Mouse (Mus musculus): ENCODE results near the gene Pbx1.

Gene Pbx1

DNA sequence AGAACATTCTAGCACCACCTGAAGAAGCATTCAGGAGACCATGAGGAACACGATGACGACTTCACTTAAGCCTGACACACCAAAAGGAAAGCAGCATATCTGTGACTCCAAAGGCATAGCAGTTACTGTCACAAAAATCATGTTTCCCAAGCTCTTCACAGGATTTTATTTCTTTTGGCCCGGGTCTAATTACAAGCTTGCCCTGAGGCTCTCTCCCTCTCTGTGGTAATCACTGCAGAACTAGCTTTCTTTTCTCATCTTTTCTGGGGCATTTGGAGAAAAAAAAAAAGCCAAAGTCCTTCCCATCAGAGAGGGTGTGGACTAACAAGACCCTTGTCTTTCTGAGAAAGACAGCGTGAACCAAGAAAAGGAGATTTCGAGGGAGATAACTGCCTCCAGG lies 87.8 kb downstream of the Pbx1 start:
- no peak for DNase-seq (ENCODE audit: inconsistent ontology term)

DNA sequence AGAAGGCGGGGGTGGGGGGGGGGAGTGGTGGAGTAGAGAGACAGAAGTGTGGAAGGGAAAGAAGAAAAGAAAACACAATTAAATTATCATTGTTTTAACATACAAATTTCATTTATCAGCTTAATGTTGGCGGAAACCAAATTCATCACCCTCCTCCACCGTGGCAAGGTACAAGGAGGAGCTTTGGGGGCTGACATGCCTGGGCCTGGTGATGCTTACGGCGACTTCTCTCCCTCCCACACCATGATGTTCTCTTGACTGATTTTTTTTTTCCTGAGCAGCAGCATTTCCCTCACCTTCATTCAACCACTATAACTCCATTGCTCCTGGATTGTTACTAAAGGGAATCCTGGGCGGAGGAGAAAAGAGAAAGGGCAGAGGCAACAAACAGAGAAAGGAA lies 89.8 kb downstream of the Pbx1 start:
- no peak for DNase-seq (ENCODE audit: inconsistent ontology term)

DNA sequence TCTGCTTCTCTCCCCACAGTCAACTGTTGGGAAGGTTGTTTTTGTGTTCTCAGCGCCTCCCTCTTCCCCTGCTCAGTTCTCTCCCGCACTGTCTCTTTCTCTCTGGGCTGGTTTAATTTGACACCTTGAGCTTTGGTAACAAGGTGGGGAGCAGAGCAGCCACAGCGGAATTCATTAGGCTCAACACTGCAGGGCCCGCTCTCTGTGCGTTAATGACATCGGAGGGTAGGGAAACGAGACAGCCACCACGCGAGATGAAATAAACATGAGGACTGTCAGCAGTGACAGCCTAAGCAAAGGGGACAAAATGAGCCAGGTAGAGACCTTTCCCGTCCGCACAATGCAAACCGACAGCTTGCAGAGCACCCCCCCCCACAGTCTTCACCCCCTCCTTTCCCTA lies 90.2 kb downstream of the Pbx1 start:
- no peak for DNase-seq (ENCODE audit: inconsistent ontology term)

DNA sequence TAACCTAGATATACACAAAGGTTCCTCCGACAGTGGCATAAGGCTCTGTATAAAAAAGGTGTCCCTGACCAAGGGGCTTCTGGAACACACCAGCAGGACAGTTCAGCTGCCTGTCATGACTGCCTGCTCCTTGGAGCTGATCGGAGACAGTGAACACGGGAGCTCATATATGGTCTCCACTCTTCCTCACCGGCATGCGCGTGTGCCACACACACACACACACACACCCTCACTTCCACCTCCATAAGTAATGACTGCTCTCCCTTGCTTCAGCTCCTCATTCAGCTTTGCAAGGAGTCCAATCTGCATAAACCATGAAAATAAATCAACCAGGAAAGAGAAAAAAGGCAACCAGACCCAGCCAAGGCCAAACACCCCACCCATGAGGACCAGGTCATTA lies 90.7 kb downstream of the Pbx1 start:
- DNase-seq (ENCODE audit: inconsistent ontology term): no peak

DNA sequence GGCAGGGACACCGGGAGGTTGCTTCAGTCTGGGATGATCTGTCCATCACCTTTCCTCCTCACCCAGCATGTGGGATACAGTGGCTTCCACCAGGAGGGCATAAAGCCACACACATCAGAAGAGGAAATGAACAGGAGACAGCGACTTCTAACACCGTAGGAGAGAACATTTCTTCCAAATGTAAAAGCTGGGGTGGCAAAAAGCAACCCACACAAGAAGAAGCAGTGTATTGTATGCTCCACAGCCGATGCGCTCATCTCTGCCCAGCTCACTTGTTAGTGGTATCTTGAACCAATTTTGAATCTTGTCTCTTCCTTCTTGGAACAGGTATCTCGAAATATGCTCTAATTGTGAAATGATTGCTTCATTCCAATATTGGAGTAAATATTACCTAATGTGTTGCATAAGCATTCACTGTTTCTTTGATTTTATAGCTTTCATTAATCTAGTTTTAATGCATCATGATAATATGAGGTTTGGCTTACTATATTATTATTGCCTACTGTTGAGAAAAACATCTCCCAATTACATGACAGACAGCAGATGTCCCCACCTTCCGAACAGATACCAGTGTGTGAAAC lies 95.7 kb downstream of the Pbx1 start:
- no peak for DNase-seq (ENCODE audit: inconsistent ontology term)

DNA sequence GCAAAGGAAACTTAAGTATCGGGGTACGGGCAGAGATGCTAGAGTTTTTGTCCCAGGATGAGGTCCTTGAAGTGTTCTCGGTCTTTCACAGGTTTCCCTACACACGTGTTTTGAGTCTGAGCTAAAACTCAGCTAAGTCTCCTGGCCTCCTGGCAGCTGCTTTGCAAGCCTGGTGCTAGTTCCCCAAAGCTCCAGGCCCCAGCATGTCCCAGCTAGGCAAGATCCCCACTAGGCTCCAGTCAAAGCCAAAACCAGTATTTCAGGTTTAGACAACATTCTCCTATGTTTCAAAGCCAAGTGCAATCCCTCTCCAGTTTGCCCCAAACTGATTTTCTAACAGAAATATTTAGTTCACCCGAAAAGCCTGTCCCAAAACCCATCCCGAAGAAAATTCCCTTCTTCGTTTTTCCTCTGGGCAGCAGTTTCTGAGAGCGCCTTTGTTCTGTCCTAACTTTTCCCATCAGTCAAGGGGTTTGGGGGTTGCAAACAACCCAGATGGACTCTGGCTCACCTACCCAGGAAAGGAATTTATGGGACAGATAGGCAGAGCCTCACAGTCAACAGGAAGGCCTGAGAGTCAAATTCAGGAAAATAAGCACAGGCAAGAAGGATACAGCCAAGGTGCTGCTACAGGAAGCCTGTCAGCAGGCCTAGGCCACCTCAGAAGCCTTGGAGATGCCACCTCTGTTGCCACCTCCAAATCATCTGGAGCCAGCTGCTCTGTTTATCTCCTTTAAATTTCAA lies 97.1 kb downstream of the Pbx1 start:
- DNase-seq (ENCODE audit: inconsistent ontology term): no peak

DNA sequence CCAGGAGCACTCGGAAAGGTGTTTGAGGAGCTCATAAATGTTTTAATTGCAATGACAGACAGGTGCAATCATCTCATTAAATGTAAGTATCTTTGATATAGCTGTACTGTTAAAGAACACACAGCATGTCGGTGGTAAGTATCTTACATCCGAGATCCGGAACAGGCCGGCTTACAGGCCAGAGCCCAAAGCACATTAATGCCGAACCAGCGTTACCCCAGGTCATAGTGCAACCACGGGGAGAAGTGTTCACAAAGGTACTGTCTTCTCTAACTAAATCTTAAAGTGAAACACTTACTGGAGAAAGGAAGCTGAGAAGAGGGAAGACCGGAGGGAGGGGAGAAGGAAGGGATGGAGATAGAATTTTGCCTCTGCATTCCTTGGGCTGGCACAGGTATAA lies 100.0 kb downstream of the Pbx1 start:
- DNase-seq (ENCODE audit: inconsistent ontology term): no peak

DNA sequence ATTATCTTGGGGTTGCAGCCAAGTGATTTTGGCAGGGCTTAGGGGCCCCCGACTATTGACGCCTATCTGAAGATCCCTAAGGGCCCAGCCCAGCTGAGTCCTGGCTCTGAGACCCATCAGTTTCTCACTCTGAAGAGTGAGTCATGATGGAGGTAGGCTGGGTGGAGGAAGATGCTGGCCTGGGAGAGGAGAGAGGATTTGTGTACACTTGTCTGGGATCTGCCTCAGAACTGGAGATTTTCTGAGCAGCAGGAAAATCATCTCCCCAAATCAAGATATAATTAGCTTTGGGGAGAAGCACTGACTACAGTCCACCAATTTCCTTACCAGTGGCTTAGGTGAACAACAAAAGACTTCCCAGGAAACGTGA lies 103.8 kb downstream of the Pbx1 start:
- DNase-seq (ENCODE audit: inconsistent ontology term): no peak

DNA sequence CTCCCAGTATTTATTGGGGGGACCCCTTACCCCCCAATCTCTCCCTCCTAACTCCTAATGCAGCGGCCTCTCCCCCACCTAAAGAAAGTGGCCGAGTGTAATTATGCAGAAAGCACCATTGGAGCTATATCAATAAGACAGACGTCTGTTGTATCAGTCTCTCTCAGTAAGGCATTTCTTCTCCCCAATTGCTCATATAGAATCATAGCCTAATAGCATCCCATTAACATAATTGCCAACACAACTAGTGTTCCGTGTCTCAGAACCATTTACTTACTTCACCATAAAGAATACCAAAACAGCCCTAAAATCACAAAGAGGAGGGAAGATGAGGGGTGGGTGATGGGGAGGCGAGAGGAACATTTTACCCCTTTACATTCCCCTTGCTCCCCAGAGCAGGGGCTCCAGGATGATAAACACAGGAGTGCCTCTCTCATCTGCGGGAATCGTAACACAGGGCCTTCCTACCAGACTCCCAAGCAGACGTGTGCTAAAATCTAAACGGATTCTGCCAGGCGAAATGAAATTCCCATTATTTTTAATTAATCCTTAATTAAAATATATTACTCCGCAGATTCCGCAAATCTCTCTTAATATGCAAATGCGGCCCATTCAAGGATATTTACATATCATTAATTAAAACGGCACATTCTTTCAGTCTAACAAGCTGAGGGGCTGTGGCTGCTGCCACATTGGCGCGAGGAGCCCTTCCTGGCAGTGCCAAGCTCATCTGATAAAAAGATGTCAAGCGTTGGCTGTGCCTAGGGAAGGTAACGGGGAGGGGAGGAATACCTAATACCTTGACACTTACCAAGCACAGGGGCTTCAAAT lies 104.5 kb downstream of the Pbx1 start:
- DNase-seq (ENCODE audit: inconsistent ontology term): peak; percentile 29

DNA sequence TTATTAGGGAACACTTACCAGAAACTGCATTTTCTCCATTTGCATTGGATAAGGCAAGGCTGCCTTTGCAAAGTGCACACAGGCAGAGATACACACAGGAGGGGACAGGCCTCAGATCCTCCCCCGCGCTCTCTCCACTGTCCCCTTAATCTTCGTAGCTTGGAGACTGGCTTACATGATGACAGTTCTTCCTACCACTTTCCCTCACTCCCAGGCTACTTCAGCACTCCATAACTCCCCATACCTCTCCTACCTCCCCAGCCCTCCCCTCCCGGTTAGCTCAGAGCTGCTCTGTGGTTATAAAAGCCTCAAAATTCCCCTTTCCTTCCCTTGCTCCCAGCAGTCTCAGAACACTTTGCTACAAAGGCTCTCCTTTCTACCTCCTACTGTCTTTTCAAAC lies 106.3 kb downstream of the Pbx1 start:
- DNase-seq (ENCODE audit: inconsistent ontology term): no peak

DNA sequence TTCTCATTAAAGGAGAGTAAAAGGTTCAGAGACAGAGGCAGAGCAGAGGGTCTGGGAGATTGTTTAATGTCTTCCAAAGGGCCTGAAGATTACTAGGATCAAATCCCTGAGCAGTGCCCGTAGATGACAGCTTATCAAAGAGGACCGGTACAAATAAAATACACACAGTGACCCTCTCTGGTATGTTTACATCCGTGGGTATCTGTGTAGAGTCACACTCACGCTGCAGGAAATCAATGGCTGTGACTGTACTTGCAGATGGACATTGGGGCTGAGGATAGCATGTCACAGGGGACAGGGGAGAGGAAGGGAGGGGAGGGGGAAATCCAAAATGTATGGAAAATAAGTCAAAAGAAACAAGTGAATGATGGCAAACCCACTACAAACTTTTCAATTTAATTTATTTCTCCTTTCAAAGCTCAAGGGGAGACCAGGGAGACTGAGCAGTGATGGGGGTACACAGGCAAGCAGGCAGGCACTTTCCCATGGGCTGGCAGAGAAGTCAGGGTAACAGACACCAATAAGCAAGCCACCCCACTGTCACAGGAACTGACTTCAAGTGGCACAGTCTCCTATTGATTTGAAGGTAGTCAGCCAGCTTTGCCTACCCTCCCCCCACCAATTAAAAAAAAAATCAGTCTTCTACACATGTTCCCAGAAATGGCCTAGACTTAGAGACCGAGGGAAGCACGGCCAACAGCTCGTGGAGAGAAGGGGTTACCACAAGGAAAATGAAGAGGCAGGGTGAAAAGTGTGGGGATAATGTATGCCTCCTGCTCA lies 107.6 kb downstream of the Pbx1 start:
- DNase-seq (ENCODE audit: inconsistent ontology term): no peak

DNA sequence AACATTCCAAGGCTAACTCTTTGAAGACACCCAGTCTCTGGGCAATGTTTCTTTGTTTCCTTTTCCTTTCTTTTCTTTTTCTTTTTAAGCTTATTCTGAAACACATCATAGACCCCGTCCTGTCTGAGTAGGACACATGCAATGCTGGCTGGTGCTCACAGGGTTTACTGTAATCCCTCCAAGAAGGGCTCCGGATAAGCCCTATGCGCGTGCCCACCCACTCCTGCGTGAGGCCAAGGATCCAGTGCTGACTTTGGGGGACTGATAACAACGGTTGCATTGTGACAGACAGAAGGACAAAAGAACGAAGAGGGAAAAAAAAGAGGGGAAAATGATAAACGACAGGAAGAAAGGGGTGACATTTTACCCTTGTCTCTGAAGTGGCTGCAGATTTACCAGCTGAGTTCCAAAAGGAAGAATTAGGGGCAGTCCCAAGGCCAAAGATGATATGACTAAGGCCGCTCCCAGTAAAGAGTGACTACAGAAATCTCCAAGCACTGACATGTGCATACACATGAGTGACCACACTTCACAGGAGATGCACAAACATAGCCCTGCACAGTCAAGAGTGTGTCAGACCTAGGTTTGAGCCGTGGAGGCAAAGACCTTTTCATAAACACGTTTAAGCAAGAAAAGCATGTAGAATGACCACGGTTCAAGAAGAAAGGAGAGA lies 108.5 kb downstream of the Pbx1 start:
- no peak for DNase-seq (ENCODE audit: inconsistent ontology term)

DNA sequence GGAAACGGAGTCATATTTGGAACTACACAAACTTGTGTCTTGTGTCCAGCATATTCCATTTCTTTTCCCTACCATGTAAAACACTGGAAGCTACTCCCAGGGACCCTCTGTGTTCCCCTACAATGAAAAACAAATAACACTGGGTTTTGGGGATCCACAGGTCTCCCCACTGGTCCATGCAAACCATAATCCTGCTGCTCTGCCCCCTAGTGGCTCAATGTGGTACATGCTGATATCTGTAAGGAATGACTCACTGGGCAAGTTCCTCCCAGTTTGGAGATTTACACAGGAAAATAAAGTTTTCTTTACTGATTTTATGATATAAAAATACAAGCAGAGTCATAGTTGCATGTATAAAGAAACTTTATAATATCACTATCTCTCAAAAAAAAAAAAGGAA lies 109.2 kb downstream of the Pbx1 start:
- no peak for DNase-seq (ENCODE audit: inconsistent ontology term)

DNA sequence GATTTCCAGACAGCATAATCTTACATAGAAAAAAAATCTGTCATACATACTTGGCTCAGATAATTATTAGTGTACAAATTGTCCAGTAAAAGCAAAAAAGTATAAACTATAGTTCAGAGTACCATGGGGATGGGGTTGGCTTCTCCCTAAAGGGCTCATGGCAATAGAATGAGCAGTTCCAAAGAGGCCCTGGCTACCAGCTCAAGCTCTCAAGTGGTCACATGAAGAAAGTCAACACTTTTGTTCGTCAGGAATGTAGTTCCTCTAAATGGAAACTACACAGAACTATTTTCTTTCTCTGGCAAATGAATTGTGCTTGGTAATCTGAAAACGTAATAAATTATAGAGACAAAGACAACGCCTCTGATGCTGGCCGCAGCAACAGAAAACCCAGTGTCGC lies 112.4 kb downstream of the Pbx1 start:
- DNase-seq (ENCODE audit: inconsistent ontology term): no peak

DNA sequence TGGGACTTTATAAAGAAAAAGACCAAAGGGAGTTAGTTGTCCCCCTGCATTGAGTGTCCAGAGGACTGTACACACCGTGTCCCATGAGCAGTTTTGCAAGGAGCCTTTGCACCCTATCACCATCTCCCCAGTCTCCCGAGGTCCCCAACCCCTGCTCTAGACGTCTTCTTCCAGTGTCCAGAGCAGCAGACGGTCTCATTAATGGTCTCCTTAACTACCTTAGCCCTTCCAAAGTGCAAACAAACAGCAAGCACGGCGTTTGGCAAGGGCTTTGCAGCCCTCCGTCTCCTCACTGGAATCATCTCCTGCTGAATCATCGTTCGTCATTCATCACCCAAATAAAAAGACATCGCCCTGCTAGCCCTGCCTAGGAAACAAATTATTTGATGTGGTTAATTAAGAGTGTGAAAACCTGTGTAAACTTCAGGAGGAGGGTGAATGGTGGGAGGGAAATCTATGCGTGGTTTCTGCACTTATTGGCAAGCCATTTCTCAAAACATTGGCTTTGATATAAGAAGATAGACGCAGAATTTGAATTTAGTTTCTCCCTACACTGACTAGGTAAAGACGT lies 113.1 kb downstream of the Pbx1 start:
- peak; percentile 62 for DNase-seq (ENCODE audit: inconsistent ontology term)

DNA sequence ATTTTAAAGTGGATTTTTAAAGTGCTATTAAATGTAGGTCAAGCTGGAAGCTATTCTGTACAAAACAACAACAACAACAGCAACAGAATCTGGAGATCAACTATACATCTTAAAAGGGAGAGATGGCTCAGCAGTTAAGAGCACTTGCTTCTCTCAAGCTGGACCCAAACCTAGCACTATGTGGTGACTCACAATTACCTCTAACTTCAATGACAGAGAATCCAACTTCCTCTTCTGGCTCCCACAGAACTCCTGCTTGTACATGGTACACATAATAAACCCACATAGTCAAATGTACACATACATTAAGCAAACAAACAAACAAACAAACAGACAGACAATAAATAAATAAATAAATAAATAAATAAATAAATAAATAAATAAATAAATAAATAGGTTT lies 118.3 kb downstream of the Pbx1 start:
- no peak for DNase-seq (ENCODE audit: inconsistent ontology term)

DNA sequence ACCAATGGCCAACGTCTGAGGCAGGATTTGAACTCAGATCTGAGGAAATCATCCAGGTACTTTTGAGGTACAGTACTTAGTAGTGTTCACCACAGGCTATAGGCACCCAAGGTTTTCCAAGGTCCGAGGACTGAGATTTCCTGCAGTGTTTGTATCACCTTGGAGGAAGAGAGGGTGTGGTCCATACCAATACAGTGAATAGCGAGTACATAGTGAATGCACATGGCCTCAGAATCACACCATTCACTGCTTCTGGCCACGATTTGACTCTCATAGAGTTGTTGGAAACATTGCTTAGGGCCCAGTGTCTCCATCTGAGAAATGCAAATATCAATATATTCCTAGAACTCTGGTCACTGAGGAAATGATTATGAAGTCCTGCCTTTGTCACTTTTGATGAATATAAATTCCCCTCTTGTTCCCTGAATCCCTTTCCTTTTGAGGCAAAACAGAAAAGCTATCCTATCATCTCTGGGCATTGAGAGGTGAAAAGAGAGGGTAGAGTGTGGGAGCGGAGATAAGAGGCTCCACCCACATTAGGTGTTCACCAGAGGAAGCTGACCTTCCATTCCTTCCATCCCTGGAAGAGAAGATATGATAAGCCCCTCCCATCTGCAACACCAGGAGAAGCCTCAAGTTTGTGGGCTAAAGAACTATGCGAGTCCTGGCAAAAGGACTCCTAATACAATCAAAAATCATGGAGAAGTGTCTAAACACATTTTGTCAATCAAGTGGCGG lies 119.2 kb downstream of the Pbx1 start:
- no peak for DNase-seq (ENCODE audit: inconsistent ontology term)

DNA sequence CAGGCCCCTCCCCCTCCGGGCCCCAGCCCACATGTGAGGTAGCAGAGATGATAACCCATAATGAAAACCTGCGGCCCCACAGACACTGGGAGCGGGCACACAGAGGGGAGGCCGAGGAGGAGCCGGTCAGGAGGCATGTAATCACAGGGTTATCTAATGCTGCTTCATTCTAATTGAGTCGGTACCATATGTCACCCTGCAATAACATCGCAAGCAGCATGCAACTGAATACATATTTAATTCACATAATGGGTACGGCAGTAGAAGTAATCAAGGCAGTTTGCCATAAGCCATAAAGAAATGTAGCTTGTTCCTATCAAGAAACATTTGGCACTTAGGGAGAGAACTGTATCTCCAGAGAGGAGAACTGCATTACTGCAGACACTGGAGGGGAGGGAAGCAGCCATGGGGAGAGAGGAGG lies 123.0 kb downstream of the Pbx1 start:
- no peak for DNase-seq (ENCODE audit: inconsistent ontology term)

DNA sequence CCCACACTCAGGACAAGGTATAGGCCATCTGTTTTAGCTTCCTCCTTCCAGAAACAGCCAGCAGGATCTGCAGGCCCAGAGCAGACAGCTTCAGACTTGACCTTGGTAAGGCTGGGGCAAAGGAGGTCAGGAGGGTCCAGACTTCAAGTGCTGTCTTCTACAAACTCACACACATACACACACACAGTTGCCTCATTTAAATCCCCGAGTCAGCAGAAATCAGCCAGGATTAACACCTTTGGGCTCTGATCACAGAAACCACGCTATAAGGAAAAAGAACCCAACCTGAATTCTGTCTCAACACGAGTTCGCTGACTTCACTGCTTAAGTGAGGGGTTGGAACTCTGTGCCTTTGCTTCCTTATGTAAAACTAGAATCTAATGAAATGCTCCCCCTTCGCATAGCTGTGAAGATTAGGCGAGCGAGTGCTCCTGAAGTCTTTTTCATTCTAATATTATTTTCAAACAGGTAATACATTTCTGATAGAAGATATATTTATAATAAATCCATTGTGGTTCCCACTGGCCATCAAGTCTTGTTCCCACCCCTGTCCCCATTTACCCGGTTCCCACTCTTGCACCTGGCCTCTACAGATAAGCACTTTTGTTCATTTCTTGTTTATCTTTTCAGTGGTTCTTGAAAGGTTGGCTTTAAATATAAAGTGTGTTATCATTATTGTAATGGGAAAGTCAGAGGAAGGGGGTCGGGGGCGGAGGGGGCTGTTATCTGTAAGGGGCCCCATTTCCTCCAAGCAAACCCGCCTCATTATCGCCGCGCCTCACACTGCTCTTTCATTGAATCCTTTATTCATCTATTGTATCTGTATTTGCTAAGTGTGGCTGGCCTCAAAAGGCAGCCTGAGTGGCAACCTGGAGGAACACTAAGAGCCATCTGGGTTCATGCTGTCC lies 124.5 kb downstream of the Pbx1 start:
- DNase-seq (ENCODE audit: inconsistent ontology term): no peak

DNA sequence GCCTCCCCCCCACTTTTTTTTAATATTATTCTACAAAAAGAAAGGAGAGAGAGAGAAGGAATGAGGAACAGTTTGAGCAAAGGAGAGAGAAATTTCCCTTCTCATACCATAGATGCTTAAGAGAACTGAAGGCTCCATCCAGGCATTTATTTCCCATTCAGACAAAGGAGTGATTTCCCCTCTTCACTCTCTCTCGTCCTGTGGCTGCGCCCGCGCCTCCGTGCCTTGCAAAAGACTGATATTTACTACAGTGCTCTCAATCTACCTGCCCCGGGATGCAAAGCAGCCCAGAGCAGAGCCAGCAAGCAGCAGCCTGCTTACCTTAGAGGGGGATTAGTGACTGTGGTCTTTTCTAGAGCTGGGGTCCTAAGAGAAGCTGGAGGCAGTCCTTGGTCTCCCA lies 131.6 kb downstream of the Pbx1 start:
- DNase-seq (ENCODE audit: inconsistent ontology term): no peak
